Mouse (Mus musculus) cortical plate, adult 2 months (tissue): ENCODE data around the gene Cacna2d1.

Experiments
- CTCF ChIP-seq: fragments of 200-500 bp; IDR thresholded peaks from 2 replicates; pipeline ENCODE4 v1.5.1; 2011; ENCODE audit warnings: mild to moderate bottlenecking, control low read depth, low read length; ENCODE audit not compliant: insufficient read depth; ENCODE audit errors: extremely low read depth
- POLR2A ChIP-seq: fragments of 200-500 bp; IDR thresholded peaks from 2 replicates; pipeline ENCODE4 v1.6.1; 2011; ENCODE audit warnings: mild to moderate bottlenecking, low read length, control low read depth; ENCODE audit not compliant: insufficient read depth; ENCODE audit errors: extremely low read depth

DNA sequence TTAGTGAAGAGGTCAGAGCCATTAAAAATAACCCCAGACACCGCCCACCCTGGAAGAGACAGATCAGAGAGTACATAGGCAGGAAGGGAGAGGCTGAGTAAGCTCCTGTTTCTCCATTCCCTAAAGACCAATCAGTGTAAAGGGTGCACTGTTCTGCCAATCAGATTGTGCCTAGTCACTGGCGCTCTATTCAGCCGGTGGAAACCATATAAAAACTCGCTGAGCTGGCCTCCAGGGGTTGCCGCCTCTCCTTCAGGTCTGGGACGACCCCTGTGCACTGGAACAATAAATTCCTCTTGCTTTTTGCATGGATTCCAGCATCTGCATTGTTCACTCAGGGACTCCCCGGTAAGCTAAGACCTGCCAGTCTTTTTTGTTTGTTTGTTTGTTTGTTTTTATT, 246.6 kb downstream of the Cacna2d1 start:
- TF ChIP-seq CTCF (no peak), POLR2A (no peak)
